Mouse (Mus musculus) gonadal fat pad, adult 2 months (tissue): ENCODE measurements around the gene Scarf2. TPM values are rescaled to one million over a fixed set of nuclear protein-coding genes. Genes with fewer than 3 reads are reported as not detected.

Experiments used
- polyA plus RNA-seq: library from polyadenylated mRNA; depleted of rRNA; stranded (reverse); fragments of >200 nt; gene quantifications from 2 replicates; pipeline ENCODE4 v1.2.3, GENCODE M21; 2012; rRNA removed

Gene Scarf2
- polyA plus RNA-seq, 1 experiment = 29.3 TPM

Other genes starting within 250 kb of the Scarf2 start
- 8.6 and 12.0 TPM in 2 replicates for gene Lrrc74b, start 236.0 kb upstream of the Scarf2 start, polyA plus RNA-seq
- 6.8 and 9.0 TPM in 2 replicates for gene P2rx6, start 235.4 kb upstream of the Scarf2 start, polyA plus RNA-seq
- 214 and 332 TPM in 2 replicates for gene Slc7a4, start 214.1 kb upstream of the Scarf2 start, polyA plus RNA-seq
- 52.4 and 69.2 TPM in 2 replicates for gene Smpd4, start 177.9 kb upstream of the Scarf2 start, polyA plus RNA-seq
- gene Ccdc74a, start 150.8 kb upstream of the Scarf2 start, polyA plus RNA-seq = 15.7 and 23.9 TPM in 2 replicates
- 79.6 and 82.6 TPM in 2 replicates for gene Med15, start 64.4 kb upstream of the Scarf2 start, polyA plus RNA-seq
- gene Klhl22, start 37.7 kb upstream of the Scarf2 start, polyA plus RNA-seq = 44.3 and 56.7 TPM in 2 replicates
- not detected in 2 replicates for gene B830017H08Rik, start 35.8 kb downstream of the Scarf2 start, polyA plus RNA-seq
- gene Car15, start 41.1 kb downstream of the Scarf2 start, polyA plus RNA-seq = 1.1 and 1.2 TPM in 2 replicates
- gene Gm20518, start 94.4 kb downstream of the Scarf2 start, polyA plus RNA-seq = 0.35 and 0.51 TPM in 2 replicates
- 0.31 and 0.53 TPM in 2 replicates for gene Tssk1, start 96.9 kb downstream of the Scarf2 start, polyA plus RNA-seq
- 106 and 114 TPM in 2 replicates for gene Dgcr2, start 101.3 kb downstream of the Scarf2 start, polyA plus RNA-seq
- 3.3 and 4.1 TPM in 2 replicates for gene Tssk2, start 101.4 kb downstream of the Scarf2 start, polyA plus RNA-seq
- gene Ess2, start 114.1 kb downstream of the Scarf2 start, polyA plus RNA-seq = 22.5 and 28.2 TPM in 2 replicates
- gene Gsc2, start 117.8 kb downstream of the Scarf2 start, polyA plus RNA-seq = 0.10 TPM in 1 of 2 replicates, not detected in the other
- gene Slc25a1, start 130.9 kb downstream of the Scarf2 start, polyA plus RNA-seq = 302 and 354 TPM in 2 replicates
- not detected in 2 replicates for gene Vpreb2, start 183.1 kb downstream of the Scarf2 start, polyA plus RNA-seq